Mouse (Mus musculus) testis, postnatal 14 days (tissue): ENCODE measurements around the gene Gnptab.
A peak's percentile ranks its signal among the peaks of the same experiment; 100 is the strongest.
"Not testable (repeated sequence)": the region's sequence is repeated elsewhere in the genome, so short reads cannot be mapped to it uniquely, and the experiment has no call there.

Experiments used
- DNase-seq: peaks from one replicate; pipeline ENCODE4 v3.0.0; 2021; ENCODE audit warnings: low spot score

Gnptab gene

DNA sequence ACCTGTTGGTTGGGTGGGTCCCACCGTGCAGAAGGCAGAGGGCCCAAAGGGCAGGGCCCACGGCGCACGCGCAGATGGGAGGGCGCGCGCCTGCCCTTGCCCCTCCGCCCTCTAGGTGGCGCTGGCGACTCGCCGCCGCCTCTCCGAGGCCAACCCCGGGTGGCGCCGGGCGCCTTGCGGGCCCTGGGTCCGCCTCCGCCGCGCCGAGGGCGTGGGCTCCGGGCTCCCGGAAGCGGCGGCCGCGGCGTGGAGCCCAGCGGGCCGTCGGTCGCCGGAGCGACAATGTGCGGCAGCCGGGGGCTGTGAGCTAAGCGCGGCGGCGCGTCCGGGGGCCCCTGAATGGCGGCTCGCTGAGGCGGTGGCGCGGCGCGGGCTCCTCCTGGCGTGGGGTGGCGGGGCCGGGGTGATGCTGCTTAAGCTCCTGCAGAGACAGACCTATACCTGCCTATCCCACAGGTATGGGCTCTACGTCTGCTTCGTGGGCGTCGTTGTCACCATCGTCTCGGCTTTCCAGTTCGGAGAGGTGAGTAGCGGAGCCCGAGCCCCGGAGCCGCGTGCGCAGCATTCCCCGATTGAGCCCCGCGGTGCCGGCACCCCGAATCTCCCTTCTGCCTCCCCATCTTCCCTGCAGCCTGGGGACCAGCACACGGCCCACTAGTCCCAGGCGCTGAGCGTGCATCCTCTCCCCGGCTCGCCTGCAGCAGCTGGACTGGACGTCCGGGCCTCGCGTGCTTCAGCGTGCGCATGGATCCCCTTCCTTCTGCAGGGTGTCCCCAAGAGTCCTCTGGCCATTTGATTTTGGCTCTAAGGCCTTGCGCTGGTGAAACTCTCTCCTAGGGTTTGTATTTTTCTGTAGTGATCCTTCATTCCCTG is at the start of gene Gnptab, which contains the start of gene Dram1:
Gene Gnptab, plus strand, starts transcription at position 120 of the 873 bp plus-strand sequence.
Gene Dram1, minus strand, starts transcription at position 68 of the 873 bp plus-strand sequence.
- DNase-seq, result peak; percentile 86

GRCm38 (mm10) chr10:88330695-88331094 is 48.2 kb upstream of the Gnptab start:
- no peak for DNase-seq

- no peak for DNase-seq
Observed at GRCm38 (mm10) chr10:88340660-88341059, 38.3 kb upstream of the Gnptab start.

DNA sequence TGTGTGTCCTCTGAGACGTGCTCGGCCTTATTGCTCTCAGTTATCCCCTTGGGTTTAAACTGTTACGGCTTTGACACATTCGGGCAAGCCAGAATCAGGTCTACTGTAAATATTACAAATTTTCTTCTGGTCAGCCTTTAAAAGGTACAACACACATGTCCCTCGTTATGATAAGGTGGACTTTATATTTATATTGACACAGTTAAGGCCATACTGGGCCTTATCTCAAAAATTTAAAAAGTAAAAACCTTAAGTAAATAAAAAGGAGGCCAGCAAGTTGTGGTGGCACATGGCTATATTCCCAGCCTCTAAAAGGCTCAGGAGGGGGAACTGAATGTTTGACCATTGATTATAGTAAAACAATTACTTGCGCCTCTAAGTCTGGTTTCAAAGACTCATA is 37.6 kb upstream of the Gnptab start:
- DNase-seq, result no peak

DNA sequence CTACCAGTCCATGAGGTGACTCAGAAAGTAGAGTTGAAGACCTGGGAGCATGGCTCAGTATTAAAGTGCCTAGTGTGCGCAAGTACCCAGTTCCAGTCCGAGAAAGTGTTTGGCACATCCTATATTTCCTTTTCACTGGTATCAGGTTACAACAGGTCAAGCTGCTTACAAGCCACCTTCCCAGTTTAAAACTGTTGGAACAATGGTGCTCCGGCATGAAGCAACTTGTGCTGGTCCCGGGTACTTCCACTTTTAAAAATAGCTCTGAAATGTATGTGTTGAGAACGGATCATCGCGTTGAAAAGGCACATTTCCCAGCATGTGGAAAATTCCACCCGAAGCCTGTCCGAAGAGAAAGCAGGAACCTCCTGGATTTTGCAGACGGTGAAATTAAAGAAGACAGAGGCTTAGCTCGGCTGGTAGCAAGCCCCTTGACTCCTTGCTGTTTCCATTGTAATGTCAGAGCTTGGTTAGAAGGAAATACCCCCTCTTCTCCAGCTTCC is 33.0 kb upstream of the Gnptab start:
- DNase-seq, result no peak

- DNase-seq, result no peak
Observed at GRCm38 (mm10) chr10:88346454-88347245, 32.3 kb upstream of the Gnptab start.

- no peak for DNase-seq
Observed at GRCm38 (mm10) chr10:88349800-88350199, 29.1 kb upstream of the Gnptab start.

DNA sequence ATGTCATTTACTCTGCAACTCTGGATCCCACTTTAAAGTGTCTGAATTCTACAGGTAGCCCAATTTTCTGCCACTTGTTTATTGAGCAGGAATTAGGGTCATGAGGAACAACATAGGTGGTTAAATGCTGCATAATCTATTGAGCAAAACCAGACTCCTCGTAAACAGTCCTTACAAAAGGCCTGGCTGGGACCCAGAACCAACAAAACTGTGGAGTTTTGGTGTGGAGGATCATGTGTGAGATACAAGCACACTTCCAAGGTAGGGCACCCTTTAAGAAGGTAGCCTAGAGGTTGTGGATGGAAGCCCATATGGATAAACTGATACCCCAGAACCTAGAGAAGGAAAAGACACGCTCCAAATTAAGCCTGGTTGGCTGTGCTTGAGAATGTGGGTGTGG is 28.2 kb upstream of the Gnptab start:
- DNase-seq, result no peak

DNA sequence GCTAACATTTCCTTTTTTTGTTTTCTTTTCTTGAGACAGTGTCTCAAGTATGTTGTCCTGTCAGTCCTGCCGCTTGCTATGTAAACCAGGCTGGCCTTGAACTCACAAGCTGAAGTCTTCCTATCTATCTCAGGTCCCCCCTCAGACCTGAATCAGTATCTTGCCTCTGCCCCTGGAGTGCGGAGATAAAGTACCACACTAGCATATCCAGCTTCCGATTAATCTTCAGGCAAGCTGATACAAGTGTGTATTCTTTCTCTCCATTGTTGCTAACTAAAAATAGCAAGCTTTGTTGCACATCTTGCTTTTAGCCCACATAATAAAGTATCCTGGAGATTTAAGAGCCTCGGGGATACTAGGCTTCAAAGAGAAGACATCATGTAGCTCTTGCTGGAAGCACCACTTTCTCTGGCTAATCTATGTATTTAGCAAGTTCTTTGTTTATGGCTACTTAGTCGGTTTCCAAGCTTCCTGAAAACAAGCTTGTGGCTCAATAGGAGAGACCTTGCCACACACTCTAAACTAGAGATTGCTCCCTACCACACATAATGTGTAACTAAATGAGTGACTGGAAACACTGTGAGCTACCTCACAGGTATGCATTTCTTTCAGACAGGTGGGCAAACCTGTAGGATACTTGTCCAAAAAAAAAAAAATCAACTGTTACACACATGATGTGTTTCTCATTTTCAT is 27.4 kb upstream of the Gnptab start:
- no peak for DNase-seq

DNA sequence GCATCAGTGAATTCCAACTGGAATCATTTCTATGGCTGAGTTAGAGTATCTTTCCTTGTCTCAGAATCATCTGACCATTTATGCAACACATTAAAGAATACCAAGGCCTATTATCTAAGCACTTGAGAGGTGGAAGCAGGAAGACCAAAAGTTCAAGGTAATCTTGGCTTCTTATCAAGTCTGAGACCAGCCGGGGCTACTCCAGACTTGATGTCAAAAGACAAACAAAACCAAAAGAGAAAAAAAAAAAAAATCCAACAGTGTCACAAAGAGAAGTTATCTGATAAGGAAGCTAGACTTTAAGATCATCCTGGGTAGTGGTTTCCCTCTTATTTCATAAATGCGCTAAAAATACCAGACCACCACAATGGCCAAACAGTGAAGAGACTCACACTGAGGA is 26.4 kb upstream of the Gnptab start:
- no peak for DNase-seq

DNA sequence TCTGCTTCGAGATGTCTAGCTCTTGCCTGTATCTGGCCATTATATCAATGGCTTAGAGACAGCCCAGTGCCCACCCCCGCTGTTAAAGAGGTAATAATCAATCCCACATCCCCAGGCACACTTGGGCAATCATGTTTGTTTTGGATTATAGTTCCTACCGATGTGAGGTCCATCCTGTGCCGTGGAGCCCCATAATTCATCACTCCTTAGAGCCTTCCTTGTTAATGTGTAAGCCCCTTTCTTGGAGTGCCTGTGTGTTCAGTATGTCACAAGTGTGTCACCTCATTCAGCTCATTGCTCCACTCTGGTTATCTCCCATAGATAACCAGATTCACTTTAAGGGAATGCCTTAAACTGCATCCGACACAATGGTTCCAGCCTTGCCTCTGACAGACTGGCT is 24.3 kb upstream of the Gnptab start:
- DNase-seq, result no peak

- no peak for DNase-seq
Observed at GRCm38 (mm10) chr10:88356114-88356982, 22.6 kb upstream of the Gnptab start.

DNA sequence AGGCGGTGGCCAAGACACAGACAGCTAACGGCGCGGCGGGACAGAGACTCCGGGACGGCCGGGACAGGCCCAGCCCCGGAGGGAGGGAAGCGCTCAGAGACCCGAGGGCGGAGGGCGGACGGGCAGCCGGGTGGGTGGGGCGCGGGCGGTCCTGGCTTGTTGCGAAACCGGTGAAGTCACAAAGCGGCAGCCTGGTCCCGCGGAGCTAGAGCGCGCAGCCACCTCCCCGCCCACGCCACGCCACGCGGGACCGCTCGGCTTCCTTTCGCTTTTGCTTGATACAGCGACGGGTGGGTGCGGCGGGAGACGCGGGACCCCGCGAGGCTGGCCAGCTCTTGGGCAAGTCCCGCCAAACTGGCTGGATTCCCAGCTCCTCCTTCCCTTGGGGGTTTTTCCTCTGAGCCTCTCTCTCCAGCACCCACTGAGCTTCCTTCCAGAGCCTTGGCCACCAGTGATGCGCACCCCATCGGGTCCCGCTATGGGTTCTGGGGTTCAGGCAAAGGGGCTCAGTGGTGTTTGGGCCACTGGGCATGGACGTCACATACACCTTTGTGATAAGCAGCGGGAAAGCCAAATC is 21.9 kb upstream of the Gnptab start:
- peak; percentile 50 for DNase-seq

DNA sequence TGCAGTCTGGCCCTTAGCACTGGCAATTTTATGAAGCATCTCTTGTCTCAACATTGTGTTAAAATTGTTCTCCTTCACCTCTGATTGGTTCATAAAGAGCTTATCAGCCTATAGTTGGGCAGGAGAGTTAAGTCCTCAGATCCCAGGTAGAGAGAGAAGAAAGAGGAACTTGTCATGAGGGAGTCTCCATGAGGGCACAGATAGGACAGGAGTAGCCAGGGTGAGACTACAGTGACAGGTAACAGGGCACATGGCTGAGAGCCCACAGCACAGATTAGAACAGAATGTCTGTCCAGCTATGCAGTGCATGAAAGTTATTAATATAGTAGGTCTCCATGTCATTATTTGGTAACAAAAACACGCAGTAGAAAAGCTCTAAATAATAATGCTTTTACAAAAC is 16.7 kb upstream of the Gnptab start:
- no peak for DNase-seq

GRCm38 (mm10) chr10:88364221-88364620 is 14.7 kb upstream of the Gnptab start:
- no peak for DNase-seq

GRCm38 (mm10) chr10:88369233-88369632 is 9.7 kb upstream of the Gnptab start:
- DNase-seq, result no peak

GRCm38 (mm10) chr10:88371793-88372192 is 7.1 kb upstream of the Gnptab start:
- DNase-seq, result peak; percentile 61

GRCm38 (mm10) chr10:88372436-88372835 is 6.5 kb upstream of the Gnptab start:
- no peak for DNase-seq

- DNase-seq, result not testable (repeated sequence)
Observed at GRCm38 (mm10) chr10:88372945-88373344, 6.0 kb upstream of the Gnptab start.

- no peak for DNase-seq
Observed at GRCm38 (mm10) chr10:88374984-88375383, 3.9 kb upstream of the Gnptab start.

- DNase-seq, result peak; percentile 87
Observed at GRCm38 (mm10) chr10:88376770-88377169, 2.2 kb upstream of the Gnptab start.
